Mouse (Mus musculus): Measurements from ENCODE around the gene Sec14l2. TPM values are rescaled to one million over a fixed set of nuclear protein-coding genes. Genes with fewer than 3 reads are reported as not detected.
"Not testable (repeated sequence)": the region's sequence is repeated elsewhere in the genome, so short reads cannot be mapped to it uniquely, and the experiment has no call there.

The Sec14l2 gene
- polyA plus RNA-seq, 1 experiment from 2014 or later: 1.8 TPM

GRCm38 (mm10) chr11:4112033-4112432 is 11.2 kb downstream of the Sec14l2 start:
- Histone ChIP-seq H3K27me3 (peaks cover 4% of the 10 kb centered on the region; the same call in 1 of the 2 replicates), H3K27ac (no peak overlapping the region), H3K9me3 (replicated peaks) (no peaks in the 10 kb centered on the region), H3K4me3 (no peak overlapping the region), H3K9ac (no peak overlapping the region), H3K4me2 (replicated peaks) (no peak overlapping the region), H3K4me1 (no peaks in the 10 kb centered on the region), H3K36me3 (peaks cover 14% of the 10 kb centered on the region; the same call in 1 of the 2 replicates)
- ATAC-seq (ENCODE audit: low FRiP score): no peak
- 92% methylated on average over 4 of the region's 4 CpGs for WGBS

GRCm38 (mm10) chr11:4108691-4109090 is 14.5 kb downstream of the Sec14l2 start:
- WGBS: 79% methylated on average over 7 of the region's 7 CpGs

GRCm38 (mm10) chr11:4107901-4108300 is 15.3 kb downstream of the Sec14l2 start:
- H3K4me3 ChIP-seq; H3K27ac ChIP-seq; H3K9me3 ChIP-seq (replicated peaks); H3K4me2 ChIP-seq (replicated peaks); ATAC-seq (ENCODE audit: low FRiP score); H3K27me3 ChIP-seq; H3K9ac ChIP-seq; H3K4me1 ChIP-seq: not testable (repeated sequence)
- 92% methylated on average over 6 of the region's 6 CpGs for WGBS
- H3K36me3 ChIP-seq: peaks cover 14% of the 10 kb centered on the region; the same call in 1 of the 2 replicates

More at GRCm38 (mm10) chr11:4108691-4109090, 14.5 kb downstream of the Sec14l2 start:
- Histone ChIP-seq H3K4me1 (no peaks in the 10 kb centered on the region), H3K36me3 (peaks cover 14% of the 10 kb centered on the region; the same call in 1 of the 2 replicates), H3K27me3 (no peaks in the 10 kb centered on the region), H3K27ac (no peak overlapping the region), H3K4me3 (no peak overlapping the region), H3K9me3 (replicated peaks) (no peaks in the 10 kb centered on the region), H3K9ac (no peak overlapping the region), H3K4me2 (replicated peaks) (no peak overlapping the region)
- no peak for ATAC-seq (ENCODE audit: low FRiP score)

DNA sequence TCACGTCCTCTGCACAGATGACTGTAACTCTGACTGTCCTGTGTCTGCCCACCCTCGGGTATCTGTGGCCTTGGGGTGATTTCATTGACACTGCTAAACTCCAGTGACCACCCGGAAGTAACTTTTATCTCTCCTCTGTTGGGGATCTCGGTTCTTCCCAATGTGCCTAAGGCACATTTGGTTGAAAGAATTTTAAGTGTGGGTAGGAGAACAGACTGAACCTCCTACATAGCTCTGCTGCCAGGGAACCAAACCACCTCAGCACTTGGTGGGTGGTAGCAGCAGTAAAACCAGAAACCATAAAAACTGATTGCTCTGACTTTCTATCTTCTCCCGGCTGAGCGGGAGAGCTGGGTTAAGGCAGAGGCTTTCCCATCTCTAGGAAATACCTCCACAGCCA is 17.8 kb downstream of the Sec14l2 start:
- ATAC-seq (ENCODE audit: low FRiP score): no peak

DNA sequence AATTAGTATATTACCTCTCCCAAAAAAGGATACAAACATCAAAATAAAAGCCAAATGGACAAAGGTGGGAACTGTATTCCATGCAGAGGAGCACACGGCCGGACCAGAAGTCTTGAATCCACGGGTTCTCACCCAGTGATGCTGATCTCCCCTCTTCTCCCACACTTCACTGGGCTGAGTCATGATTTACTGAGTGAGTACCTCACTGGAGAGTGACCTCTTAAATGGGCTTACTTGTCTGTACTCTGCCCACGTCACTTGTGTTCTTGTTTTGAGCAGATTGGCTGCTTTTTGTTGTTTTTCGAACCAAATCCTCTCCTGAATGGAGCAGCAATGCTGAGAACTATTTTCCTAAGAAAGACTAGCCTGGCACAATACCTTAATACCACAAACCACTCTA is 18.2 kb downstream of the Sec14l2 start:
- no peak for ATAC-seq (ENCODE audit: low FRiP score)
- no peak overlapping the region for H3K9ac ChIP-seq
- no peaks in the 10 kb centered on the region for H3K9me3 ChIP-seq (replicated peaks)
- 87% methylated on average over 5 of the region's 5 CpGs for WGBS
- H3K4me2 ChIP-seq (replicated peaks): no peak overlapping the region
- H3K27me3 ChIP-seq: no peaks in the 10 kb centered on the region
- peaks cover 9% of the 10 kb centered on the region; the same call in 1 of the 2 replicates for H3K36me3 ChIP-seq
- no peak overlapping the region for H3K27ac ChIP-seq
- H3K4me1 ChIP-seq: no peaks in the 10 kb centered on the region
- H3K4me3 ChIP-seq: no peak overlapping the region

More for the DNA sequence above, 17.8 kb downstream of the Sec14l2 start:
- Histone ChIP-seq H3K4me2 (replicated peaks) (no peak overlapping the region), H3K9ac (no peak overlapping the region), H3K4me3 (no peak overlapping the region), H3K27me3 (no peaks in the 10 kb centered on the region), H3K4me1 (no peaks in the 10 kb centered on the region), H3K9me3 (replicated peaks) (no peaks in the 10 kb centered on the region), H3K27ac (no peak overlapping the region), H3K36me3 (peaks cover 12% of the 10 kb centered on the region; the same call in 1 of the 2 replicates)
- 78% methylated on average over 6 of the region's 6 CpGs for WGBS

DNA sequence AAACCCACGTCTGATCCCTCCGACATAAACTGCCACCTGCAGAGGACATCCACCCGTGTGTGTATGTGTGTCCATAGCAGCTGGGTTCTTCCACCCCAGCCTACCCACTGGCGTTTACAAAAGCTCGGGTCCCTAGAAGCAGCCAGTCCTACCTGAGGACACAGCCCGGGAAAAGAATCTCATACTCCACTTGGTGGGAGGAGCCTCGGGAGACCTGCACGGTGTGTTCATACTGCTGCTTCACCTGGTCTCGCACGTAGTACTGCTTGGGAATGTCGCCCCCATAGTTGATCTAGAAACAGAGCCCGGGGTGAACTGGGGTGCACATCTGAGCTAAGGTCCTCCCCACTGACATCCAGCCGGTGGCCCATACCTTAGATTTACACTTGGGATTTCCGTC is 19.7 kb downstream of the Sec14l2 start:
- no peaks in the 10 kb centered on the region for H3K27me3 ChIP-seq
- no peak overlapping the region for H3K4me2 ChIP-seq (replicated peaks)
- H3K27ac ChIP-seq: no peak overlapping the region
- ATAC-seq (ENCODE audit: low FRiP score): no peak
- H3K36me3 ChIP-seq: peaks cover 5% of the 10 kb centered on the region; the same call in 1 of the 2 replicates
- H3K4me1 ChIP-seq: no peaks in the 10 kb centered on the region
- H3K9ac ChIP-seq: no peak overlapping the region
- no peak overlapping the region for H3K4me3 ChIP-seq
- H3K9me3 ChIP-seq (replicated peaks): no peaks in the 10 kb centered on the region
- WGBS: 85% methylated on average over 14 of the region's 14 CpGs

DNA sequence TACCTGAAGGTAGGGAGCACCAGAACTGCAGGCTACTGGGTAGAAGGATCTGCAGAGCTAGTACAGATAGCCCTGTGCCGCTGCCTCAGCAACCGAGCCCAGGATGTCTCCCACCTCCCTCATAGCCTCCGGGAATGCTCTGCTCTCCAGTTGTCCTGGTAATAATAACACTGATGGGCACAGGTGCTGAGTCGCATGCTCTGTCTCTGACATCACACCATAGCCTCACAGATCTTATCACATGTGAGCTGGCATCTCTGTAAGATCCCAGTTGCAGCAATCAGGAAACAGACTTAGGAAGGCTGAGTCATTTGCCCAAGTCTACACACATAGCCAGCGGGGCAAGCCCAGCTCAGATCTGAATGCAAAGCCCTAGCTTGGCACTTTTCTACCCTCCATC is 21.4 kb downstream of the Sec14l2 start:
- no peak overlapping the region for H3K4me2 ChIP-seq (replicated peaks)
- no peaks in the 10 kb centered on the region for H3K27me3 ChIP-seq
- no peak overlapping the region for H3K27ac ChIP-seq
- H3K4me3 ChIP-seq: no peak overlapping the region
- no peaks in the 10 kb centered on the region for H3K36me3 ChIP-seq
- no peak for ATAC-seq (ENCODE audit: low FRiP score)
- no peaks in the 10 kb centered on the region for H3K9me3 ChIP-seq (replicated peaks)
- 81% methylated on average over 5 of the region's 5 CpGs for WGBS
- no peak overlapping the region for H3K9ac ChIP-seq
- peaks cover 7% of the 10 kb centered on the region for H3K4me1 ChIP-seq

GRCm38 (mm10) chr11:4099447-4099846 is 23.8 kb downstream of the Sec14l2 start:
- Histone ChIP-seq H3K9ac (no peak overlapping the region), H3K9me3 (replicated peaks) (no peaks in the 10 kb centered on the region), H3K36me3 (no peaks in the 10 kb centered on the region), H3K4me2 (replicated peaks) (no peak overlapping the region), H3K4me3 (no peak overlapping the region), H3K4me1 (peaks cover 22% of the 10 kb centered on the region), H3K27me3 (no peaks in the 10 kb centered on the region), H3K27ac (no peak overlapping the region)
- 67% methylated on average over 3 of the region's 3 CpGs for WGBS
- ATAC-seq (ENCODE audit: low FRiP score): no peak

DNA sequence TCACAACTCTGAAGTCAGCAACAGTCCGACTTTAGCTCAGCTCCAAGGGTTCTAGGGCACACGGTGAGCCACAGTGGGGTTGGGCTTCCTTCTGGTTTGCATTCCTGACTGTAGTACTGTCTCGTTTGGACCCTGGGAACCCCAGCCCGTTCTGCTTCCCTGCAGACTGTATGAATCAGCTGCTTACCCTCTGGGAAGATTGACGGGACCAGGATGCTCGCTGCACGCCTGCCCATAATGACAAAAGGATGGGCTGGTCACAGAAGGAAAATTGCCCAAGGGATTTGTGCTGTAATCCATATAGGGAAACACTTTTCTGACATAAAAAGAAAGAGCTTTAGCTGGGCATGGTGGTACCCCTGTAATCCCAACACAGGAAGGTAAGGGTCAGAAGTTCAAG is 24.4 kb downstream of the Sec14l2 start:
- H3K9ac ChIP-seq: 0 out of 2 replicates have a peak overlapping the region, but pooled peaks have one; percentile 9
- H3K9me3 ChIP-seq (replicated peaks): no peaks in the 10 kb centered on the region
- ATAC-seq (ENCODE audit: low FRiP score): no peak
- no peak overlapping the region for H3K4me3 ChIP-seq
- 77% methylated on average over 7 of the region's 7 CpGs for WGBS
- H3K4me1 ChIP-seq: peaks cover 25% of the 10 kb centered on the region
- H3K36me3 ChIP-seq: no peaks in the 10 kb centered on the region
- H3K27me3 ChIP-seq: no peaks in the 10 kb centered on the region
- no peak overlapping the region for H3K27ac ChIP-seq
- H3K4me2 ChIP-seq (replicated peaks): no peak overlapping the region

DNA sequence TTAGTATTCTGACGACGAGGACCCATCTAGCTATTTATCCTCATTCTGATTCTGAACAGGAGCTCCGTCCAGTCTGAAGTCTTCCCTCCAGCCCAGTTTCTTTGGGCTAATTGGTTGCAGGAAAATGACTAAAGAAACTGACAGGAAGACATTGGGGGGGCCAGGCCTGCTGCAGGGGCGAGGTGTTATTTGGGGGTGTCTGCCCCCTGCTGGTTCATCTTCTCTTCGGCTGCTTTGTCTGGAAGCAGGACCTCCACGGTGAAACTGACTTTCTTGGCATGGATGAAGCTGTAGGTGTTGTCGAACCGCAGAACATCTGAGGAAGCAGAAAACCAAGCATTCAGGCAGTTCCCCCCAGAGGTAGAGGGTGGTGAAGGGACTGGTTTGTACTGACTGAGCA is 25.1 kb downstream of the Sec14l2 start:
- ATAC-seq (ENCODE audit: low FRiP score): no peak
- H3K4me1 ChIP-seq: peaks cover 25% of the 10 kb centered on the region
- no peak overlapping the region for H3K4me3 ChIP-seq
- no peak overlapping the region for H3K4me2 ChIP-seq (replicated peaks)
- no peaks in the 10 kb centered on the region for H3K9me3 ChIP-seq (replicated peaks)
- no peaks in the 10 kb centered on the region for H3K36me3 ChIP-seq
- H3K9ac ChIP-seq: no peak overlapping the region
- 71% methylated on average over 8 of the region's 8 CpGs for WGBS
- no peak overlapping the region for H3K27ac ChIP-seq
- H3K27me3 ChIP-seq: no peaks in the 10 kb centered on the region

DNA sequence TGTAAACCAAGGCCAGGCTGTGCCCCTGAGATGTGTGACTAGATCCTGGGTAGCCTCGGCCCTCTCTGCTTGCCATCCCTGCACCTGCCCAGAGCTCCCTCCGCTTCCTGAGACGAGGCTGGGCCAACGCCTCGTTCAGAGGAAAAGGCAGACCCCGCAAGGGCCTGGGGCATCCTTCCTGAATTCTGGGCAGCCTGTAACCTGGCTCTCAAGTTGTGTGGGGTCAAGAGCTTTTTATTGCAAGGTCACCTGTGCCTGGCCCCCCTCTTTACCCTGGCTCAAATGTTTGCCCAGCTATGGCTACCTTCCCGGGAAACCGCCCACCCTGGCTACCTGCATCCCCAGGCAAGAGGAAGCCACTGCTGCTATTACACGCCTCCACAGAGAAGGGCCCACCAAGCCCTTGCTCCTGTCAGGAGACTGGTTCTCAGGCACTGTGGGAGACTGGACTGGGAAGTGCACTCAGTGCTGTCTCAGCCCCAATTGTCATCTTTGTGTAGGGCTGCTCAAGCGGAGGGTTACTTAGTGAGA is 26.1 kb downstream of the Sec14l2 start:
- peak overlapping the region; percentile 85 for H3K4me2 ChIP-seq (replicated peaks)
- H3K4me3 ChIP-seq: peak overlapping the region; percentile 45
- peak; percentile 57 for ATAC-seq (ENCODE audit: low FRiP score)
- no peaks in the 10 kb centered on the region for H3K36me3 ChIP-seq
- H3K9ac ChIP-seq: peak overlapping the region; percentile 86
- H3K9me3 ChIP-seq (replicated peaks): no peaks in the 10 kb centered on the region
- WGBS: 31% methylated on average over 10 of the region's 10 CpGs
- peak overlapping the region; percentile 87 for H3K27ac ChIP-seq
- peaks cover 25% of the 10 kb centered on the region for H3K4me1 ChIP-seq
- no peaks in the 10 kb centered on the region for H3K27me3 ChIP-seq

DNA sequence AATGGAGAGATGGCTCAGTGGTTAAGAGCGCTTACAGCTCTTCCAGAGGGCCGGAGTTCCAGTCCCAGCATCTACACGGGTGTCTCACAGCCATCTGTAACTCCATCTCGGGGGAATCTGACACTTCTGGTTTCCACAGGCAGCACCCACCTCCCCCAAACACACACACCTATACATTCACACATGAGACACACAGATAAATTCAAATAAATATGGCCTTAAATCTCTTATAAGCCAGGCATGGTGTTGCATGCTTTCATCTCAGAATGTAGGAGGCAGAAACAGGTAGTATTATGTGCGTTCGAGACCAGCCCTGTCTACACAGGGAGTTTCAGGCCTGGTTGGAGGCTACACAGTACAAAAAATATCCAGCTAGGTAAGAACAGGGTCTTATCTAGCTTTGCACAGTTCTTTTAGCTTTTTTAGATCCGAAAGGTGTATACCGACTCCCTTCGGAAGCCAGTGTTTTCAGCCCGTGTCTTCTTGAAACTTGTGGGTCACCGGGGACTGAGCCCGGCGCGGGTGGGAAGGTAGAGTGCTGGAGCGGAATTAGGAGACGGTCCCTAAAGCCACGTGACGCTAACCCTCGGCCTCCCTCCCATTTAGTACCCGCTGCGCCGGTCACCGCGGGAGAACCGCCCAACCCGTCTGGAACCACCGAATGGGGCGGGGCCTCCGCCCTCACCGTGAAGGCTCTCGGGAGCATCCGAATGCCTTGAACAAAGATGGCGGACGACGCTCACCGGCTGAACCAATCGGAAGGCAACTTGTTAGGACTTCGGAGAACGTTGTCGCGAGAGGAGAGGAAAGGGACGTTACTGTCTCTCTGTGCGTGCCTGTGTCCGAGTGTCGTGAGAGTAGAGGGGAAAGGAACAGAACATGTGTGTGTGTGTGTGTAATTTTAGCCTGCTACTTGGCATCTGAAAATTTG is 26.9 kb downstream of the Sec14l2 start:
- 3% methylated on average over 45 of the region's 45 CpGs for WGBS
- H3K27ac ChIP-seq: peak overlapping the region; percentile 87
- no peaks in the 10 kb centered on the region for H3K36me3 ChIP-seq
- H3K4me3 ChIP-seq: peak overlapping the region; percentile 45
- peak; percentile 94 for ATAC-seq (ENCODE audit: low FRiP score)
- H3K9ac ChIP-seq: peak overlapping the region; percentile 86
- no peaks in the 10 kb centered on the region for H3K9me3 ChIP-seq (replicated peaks)
- H3K4me2 ChIP-seq (replicated peaks): peak overlapping the region; percentile 85
- no peaks in the 10 kb centered on the region for H3K27me3 ChIP-seq
- peaks cover 25% of the 10 kb centered on the region for H3K4me1 ChIP-seq

Measured in hindbrain, embryonic 12.5 days (tissue).